Mouse (Mus musculus) left cerebral cortex, adult 9 months (tissue): Measurements from ENCODE around the gene Gipc3.

ENCODE experiments used
- DNase-seq, 2 experiments: peaks; one replicate each; pipeline ENCODE4 v3.0.0; 2022; ENCODE audit warnings: low spot score in 2 of 2

The Gipc3 gene

DNA sequence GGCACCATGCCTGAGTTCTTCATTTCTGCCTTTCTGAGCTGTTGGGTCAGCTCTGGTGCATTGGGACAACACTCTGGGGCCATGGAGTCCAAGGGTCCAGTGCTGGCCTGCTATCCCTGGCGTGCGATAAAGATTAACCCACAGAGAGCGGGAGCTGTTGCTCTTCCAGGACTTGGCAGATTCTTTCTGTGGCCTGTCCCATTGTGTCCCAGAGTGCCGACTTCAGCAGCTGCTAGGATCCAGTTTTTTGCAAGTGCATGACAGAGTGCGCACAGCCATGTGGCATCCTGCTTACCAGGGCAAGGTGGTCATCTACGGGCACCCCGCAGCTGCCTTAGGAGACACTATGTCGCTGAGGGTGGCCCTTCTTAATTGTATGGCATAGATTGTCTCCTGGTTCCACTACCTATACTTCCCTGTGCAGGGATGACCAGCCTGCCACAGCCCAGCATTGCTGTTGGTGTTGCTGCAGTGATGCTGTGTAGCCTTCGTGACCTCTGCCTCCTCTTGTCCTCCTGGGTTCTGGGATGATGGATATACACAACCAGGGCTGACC lies 42.6 kb downstream of the Gipc3 start:
- no peak for DNase-seq

DNA sequence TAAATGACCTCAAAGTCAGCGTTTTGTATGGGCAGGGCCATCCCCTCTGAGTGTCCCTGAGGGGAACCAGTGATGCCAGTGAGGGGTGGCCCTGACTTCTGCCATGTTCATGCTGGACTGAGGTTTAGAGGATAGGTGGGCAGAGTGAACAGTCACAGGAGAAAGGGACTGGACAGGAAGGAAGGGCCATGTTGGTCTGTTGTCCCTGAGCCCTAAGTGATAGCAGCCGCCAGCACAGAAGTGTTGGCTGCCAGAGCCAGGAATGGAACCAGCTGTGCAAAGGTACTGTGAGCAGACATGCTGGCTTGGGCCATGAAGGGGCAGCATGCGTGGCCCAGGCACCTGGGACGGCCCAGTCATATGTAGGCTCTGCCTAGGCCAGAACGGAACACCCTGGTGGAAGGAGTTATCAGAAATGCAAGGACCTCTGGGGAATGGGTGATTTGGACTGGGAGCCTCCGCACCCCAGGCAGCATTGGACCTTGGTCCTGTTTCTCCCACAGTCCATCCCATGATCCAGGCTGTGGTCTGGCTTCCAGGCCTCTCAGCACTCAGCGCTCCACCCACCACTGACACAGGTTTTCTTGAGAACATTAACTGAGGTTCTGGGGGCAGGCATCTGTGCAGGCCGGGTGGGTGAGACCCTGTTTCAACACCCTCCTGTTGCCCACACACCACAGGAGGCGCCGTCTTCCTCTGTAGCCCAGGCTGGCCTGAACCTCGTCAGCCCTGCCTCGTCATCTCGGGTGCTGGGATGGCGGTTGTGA lies 43.3 kb downstream of the Gipc3 start:
- no peak for DNase-seq

DNA sequence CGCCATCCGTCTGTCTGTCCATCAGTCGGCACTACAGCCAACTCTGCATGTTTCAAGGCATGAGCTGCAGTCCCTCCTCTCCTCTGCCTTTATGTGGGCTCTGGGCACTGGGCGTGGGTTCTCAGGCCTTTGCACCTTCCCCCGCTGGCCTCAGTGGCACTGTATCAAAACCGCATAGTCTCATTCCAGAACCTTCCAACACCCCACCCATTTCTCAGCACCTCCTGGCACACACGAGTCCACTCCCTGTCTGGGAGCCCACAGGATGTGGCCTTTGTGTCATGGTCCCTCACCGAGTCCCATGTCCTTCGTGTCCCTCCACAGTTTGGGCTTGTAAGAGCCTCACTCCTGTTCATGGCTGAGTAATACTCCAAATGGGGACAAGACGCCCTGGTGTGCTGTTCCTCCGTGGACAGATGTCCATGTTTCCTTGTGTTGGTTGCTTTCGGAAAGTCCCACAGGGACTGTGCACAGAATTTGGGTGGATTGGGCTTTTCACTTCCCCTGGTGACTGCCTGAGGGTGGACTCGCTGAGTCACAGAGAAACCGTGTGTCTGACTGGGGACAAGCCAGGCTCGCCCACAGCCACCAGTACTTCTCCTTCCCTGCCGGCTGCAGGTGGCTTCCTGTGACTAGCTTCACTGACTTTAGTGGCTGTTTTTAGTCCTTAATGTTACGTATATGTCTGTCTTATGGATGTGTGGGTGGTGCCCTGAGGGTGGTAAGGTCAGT lies 44.5 kb downstream of the Gipc3 start:
- peak in 1 of 2 experiments; percentile 83 for DNase-seq

DNA sequence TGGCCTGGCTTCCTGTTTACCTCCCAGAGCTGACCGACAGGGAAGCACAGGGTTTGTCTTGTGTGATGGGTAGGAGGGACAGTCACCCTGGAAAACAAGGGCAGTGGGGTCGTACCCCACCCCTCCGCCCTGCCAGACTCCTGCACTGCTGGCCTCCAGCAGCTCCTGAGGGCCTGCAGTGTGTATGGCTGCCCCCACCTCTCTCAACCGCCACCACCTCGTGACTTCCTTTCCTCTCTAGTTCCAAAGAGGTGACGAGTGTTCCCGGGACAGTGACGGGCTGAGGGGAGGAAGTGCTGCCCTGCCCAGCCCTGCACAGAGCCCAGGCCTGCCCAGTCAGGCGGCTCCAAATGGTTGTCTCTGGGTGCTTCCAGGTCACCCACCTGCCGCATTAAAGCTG lies 45.2 kb downstream of the Gipc3 start:
- no peak for DNase-seq

DNA sequence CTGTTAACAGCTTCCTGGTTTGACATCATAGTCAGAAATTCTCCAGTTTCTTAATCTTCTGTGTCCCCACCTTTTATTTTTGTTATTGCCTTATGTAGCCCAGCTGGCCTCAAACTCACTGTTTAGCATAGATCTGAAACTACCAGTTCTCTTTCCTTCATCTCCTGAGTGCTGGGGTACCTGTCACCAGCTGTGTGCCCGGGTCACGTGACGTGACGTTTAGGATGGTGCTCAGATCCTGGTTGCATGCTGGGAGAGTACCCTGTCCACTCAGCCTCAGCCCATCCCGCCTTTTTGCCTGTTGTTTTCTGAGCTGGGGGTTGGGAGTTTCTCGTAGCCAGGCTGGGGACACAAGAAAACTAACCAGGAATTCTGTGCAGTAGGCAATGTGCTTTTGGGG lies 45.8 kb downstream of the Gipc3 start:
- DNase-seq, result no peak

DNA sequence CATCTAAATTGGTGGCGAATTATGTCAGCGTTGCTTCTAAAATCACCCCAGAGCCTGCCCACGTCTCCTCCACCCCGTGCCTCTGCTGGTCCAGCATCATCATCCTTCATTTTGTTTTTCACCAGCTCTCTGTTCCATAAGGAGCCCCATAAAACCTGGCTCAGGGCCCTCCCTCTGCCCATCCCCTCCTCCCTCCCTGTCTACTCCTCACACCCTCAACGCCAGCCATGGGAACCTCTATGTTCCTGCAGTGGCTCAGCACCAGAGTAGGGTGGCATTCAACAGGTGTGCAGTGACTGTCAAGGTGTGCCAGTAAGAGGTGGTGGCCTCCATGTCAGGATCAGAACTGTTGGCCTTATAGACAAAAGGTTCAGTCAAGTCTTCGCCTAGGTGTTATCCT lies 47.9 kb downstream of the Gipc3 start:
- no peak for DNase-seq

DNA sequence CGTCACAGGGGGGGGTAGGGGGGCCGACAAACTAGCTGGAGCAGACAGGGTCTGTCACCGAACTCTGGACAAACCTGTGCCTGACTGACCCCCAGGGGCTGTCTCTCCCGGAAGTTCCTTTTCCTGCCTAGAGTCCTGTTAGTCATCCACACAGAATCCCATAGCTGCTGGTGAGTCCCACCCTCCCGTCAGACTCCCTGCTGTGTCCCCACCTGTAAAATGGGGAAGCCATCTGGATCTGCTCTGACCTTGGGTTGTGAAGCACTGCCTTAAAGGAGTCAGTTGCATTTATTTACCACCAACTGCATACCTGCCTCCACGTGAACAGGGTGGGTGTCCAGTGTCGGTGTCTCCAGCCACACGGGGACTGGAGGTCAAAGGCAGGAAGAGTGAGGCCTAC lies 48.6 kb downstream of the Gipc3 start:
- no peak for DNase-seq

DNA sequence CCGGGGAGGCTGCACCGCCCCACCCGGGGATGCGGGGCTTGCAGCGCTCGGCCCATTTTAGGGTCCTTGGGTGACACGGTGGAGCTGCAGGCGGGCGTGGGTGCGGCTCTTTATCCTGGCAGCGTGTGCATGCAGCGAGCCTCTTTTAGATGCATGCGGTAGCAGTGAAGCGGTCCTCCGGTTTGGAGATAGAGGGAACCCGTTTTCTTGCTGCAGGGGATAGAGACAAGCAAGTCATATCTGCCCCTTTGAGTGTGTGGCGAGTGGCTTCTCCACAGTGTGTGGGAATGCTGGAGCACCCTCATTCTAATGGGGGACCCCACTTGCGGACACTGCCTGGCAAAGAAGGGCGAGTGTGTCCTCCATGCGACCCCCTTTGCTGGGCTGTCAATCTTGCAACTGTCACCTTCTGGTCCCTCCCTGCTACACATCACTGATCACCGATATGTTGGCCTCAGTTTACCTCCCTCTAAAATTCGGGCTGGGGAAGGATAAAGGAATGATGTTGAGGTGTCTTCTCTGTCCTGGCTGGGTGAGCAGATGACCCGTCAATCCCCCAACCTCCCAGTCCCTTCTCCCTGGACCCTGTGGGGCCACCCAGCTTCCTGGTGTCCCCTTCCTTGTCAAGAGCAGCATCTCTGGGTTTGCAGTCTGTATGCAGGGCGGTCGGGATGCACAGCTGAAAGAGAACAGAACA lies 49.6 kb downstream of the Gipc3 start:
- no peak for DNase-seq

DNA sequence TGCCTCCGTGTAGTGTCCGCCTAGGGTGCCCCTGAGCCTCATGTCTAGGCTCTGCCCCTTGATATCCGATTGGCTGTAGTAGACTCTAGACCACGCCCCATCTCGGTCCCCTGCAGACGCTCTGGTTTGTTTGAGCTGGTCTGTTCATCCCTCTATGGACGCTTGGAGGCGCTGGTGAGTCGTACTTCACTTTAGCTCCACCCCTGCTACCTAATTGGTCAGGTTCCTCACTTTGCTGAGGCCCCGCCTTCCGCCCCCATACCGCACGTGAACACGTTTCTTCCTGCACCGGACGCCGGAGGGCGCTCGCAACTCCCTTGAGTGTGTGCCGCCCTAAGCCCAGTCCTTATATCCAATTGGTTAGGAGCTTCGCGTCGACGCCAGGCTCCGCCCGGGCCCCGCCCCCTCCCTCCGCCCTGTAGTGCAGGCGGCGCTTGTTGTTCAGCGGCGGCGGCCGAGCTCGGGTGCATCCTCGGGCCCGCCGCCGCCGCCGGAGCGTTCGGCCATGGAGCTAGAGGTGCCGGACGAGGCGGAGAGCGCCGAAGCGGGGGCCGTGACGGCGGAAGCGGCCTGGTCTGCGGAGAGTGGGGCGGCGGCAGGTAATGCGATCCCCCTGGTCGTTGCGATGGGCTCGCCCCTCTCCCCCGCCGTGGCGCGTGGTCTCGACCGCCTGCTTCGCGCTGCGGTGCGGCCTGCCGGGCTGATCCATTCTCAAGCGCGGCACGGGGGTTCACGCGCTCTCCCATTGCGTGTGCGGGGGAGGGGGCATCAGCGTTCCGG lies 50.3 kb downstream of the Gipc3 start, which contains the start of gene Pip5k1c:
Pip5k1c (plus strand) TSS at position 410 of the 780 bp plus-strand sequence.
- DNase-seq, result peak; percentile 100

DNA sequence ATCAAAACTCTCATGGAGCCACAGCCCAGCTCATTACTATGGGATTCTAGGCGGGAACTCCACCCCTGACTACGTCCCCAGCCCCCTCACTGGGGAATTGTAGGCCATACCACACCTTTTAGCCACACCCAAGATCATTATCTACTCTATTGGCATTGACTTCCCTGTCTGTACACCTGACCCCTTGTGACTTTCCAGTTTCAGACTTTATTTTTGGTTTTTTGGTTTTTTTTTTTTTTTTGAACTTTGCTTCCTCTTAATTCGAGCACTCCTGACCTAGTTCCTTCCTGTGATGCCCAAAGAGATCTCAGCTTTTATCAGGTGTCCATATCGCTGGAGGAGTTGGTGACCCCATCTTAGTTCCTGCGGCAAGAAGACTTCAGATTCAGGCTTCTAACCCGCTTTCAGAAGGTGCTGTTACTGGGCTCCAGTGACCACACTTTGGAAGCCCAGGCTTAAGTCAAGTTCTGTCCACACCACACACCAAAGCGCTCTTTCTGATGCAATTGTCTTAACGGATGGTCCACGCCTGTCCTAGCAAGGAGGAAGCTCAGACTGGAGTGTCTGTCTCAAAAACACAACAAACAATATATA lies 51.5 kb downstream of the Gipc3 start, which contains the start of gene Tjp3:
Tjp3 (minus strand) TSS at position 71 of the 594 bp plus-strand sequence.
- no peak for DNase-seq

DNA sequence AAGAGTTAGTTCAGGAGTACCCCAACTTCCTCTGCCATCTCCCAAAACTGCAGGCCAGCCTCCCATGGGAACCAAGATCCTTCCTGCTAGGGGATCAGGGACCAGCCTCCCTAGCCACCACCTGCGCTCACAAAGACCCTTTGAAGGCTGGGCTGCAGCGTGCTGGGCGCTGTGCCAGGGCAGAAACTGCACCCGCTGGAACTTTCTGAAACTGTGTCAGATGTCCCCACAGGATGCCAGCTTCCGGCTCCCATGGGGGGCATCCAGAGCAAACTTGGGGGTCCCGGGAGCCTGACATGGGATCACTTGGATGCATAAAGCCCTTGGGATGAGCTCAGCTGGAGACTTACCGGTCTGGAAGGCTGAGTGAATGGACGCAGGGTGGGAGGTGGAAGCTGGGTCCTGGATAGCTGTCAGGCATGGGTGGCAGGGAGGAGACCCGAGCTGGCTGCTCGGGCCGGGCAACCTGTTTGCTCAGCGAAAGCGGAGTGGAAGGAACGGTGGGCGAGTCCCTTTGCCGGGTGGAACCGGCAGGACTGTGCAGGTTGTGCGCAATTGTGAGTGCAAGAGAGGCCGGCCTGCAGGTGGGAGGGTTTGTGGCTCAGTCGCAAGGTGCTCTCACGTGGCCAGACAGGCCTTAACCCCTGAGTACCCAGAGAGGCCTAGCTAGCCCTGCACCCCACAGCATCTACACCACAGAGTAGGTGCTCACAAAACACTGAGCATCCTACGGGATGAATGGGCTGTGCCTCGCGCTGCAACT lies 52.2 kb downstream of the Gipc3 start:
- DNase-seq, result no peak

DNA sequence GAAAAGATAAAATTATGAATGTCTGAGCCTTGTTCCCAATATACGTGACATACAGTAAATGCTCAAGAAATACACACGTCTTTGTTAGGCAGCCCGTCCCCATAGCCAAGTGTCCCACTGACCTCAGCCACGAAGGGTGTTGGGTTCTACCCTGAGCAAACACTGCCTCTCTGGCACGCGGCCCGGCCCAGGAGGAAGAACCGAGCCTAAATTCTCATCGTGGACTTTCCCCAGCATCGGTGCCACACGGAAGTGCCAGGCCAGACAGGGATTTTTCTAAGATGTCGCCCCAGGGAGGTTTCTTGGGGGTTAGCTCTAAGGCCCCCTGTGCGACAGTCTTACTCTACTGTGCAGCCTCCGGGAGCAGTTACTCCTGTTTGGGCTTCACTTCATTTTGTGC lies 53.3 kb downstream of the Gipc3 start:
- DNase-seq, result no peak

DNA sequence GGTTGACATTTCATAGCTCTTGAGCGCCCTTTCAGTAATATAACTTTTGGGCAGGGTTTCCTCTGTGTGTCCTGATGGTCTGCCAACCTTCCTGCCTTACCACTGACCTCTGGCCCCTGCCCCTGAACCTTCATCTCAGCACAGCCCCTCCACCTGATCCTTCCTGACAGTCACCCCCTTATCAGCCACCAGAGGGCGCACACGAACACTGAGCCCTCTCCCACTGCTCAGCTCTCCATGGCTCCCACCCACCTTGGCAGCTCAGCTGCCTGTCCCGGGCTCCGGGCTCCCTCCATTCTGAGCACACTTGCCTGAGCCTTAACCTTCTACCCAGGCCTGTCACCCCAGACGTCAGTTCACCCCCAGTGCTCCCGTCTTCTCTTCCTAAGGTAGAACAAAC lies 53.8 kb downstream of the Gipc3 start:
- DNase-seq, result no peak

DNA sequence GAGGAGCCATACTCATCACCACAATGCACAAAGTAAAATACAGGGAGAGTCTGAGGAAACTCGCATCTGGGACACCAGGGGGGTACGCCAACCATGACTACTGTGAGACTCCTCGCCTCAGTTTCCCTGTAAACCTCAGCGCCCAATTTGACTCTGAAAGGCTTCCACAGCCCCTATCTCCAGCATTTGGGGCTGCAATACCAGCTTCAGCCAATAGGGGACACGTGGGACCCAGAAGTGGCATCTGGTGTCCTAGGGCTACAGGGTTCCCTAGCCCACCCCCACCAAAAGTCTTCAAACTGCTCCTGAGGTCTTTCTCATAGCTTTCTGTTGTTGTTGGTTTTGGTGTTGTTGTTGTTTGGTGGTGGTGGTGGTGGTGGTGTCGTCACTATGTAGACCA lies 54.5 kb downstream of the Gipc3 start:
- DNase-seq, result no peak

DNA sequence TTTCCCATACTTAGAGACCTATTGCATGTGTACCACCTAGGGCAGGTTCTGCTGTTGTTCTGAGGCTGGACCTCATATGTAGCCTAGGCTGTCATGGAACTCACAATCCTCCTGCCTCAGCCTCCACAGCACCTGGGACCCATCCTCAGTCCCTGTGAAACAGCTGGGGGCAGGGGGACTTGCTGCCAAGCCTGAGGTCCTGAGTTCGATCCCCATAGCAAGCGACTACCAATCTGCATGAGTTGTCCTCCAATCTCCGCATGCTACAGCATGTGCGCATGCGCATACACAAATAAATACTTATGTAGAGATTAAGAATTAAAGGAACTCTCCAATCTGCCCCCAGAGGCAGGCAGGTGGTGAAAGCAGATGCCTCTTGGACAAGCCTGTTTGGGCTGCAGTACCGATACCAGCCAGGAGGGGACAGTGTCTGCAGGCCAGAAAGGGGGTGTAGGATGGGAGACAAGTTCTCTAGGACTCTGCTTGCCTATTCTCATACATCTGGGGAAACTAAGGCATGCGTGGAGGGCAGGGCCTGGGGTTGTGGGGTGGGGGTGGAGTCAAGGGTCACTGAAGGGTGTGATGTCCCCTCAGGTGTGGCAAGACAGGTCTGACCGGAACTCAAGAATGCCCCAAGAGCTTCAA lies 55.4 kb downstream of the Gipc3 start:
- DNase-seq, result no peak

DNA sequence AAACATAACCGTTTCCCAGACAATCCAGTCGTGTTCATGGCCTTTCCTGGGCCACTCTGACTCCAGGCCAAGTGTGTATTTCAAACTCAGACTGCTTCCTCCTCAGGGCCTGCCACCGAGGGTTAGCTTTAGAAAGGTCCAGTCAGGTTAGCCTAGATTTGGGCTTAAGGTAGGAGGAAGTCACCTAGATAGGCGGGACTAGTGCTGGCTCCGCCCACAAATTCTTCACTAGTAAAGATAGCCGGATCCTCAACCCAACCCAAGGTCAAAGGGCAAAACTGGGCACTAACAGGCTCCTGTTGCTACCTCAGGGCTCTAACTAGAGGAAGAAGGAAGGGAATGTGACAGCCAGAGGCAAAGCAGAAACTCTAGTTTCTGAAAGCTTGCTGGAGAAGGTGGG lies 56.5 kb downstream of the Gipc3 start:
- DNase-seq, result no peak

DNA sequence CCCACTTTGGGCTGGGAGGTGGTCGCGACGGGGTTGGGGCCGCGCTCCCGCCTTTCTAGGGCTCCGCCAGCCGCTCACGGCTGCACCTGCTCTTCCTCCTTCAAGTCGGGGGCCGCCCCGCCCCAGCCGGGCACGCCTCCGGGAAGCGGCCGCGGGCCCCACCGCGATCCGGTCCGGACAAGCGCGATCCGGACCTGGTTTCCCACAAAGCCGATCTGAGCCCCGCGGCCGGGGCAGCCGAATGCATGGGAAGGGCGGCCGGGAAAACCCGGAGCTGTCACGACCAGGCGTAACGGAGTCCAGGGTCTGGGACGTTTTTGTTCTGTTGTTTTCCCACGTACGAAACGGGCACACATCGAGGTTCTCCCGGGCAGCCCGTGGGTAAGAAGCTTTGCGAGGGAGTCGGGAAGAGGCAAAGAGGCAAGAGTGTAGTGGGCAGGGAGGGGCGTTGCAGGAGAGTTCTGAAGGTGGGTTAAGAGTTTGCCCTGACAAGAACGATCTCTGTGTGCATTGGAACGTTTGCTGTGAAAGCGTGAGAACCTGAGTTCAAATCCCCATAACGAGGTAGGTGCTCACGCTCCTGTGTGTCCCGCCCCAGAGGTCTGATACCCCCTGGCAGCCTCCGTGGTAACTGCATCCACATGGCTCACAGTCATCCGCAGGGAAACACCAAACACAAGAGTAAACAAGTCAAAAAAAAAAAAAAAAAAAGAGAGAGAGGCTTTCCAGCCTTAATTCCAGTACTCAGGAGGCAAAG lies 57.2 kb downstream of the Gipc3 start:
- DNase-seq, result peak in 1 of 2 experiments; percentile 78
